Mouse (Mus musculus): ENCODE data around the gene Gzmn.
"Not testable (repeated sequence)": the region's sequence is repeated elsewhere in the genome, so short reads cannot be mapped to it uniquely, and the experiment has no call there.

Gene Gzmn

DNA sequence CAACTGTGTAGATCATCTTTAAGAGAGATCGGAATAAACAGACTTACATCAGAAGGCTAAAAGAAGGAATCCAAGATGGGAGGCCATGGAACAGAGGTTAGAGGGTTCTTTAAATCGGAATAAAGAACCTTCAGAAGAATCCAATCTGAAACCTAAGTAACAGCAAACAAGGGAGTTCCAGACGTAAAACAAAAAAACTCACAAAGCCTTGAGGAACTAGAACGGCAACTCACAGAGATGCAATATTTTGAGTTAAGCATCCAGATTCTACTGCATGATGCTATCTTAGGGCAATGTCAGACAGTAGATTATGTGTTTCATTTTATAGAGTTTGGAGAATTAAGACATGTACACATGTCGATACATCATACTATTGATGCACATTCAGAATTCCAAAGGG is at the start of gene Gzmn:
Gzmn (minus strand) TSS at position 101 of the 400 bp plus-strand sequence.
- DNase-seq = no peak

- no peak for DNase-seq
These were observed 36.9 kb upstream of the Gzmn start, which contains the start of gene Gzmf for GRCm38 (mm10) chr14:56211317-56211716. Gzmf (minus strand) TSS chr14:56211417.

DNA sequence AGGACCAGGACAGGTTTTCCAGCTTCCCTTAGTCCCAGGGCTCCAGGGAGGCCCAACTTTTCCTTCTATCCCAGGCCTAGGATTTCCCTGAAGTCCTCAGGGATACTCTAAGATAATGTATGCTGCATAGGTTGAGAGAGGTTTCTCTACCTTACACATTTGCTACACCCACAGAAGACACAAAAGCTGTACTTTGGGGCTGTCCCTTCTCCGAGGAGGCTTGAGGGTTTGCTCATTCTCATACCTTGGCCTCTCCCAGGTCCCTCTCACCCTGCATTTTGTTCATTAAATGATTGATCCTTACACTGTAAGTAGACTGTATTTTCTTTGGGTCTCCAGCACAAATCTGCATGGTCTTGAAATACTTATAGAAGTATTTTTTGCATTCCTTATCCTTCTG is 31.2 kb upstream of the Gzmn start:
- no peak for DNase-seq

- peak; percentile 17 for DNase-seq
These were observed 30.6 kb upstream of the Gzmn start for GRCm38 (mm10) chr14:56205021-56205420.

- peak; percentile 74 for DNase-seq
These were observed 29.6 kb upstream of the Gzmn start for GRCm38 (mm10) chr14:56203975-56204374.

- DNase-seq = no peak
These were observed 12.5 kb upstream of the Gzmn start for GRCm38 (mm10) chr14:56186946-56187345.

DNA sequence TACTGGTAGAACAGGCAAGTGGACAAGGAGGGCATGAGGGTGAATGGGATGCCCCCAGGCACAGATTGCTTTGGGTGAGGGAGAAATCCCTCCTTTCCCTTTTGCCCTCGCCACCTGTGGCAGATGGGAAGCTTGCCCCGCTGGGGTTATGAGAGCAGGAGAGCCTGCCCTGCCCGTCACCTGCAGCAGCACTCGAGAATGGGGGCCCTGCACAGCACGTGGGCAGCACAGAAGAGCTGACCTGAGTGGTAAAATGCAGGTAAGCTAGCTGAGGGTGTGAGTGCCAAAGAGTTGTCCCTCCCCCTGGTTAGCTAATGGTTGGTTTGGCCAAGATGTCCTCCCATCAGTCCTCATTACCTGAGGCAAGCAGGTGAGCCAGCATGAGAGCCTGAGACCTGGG is 12.1 kb upstream of the Gzmn start:
- DNase-seq = no peak

GRCm38 (mm10) chr14:56177651-56178050 is 3.3 kb upstream of the Gzmn start:
- peak; percentile 54 for DNase-seq

- DNase-seq = no peak
These were observed 1.0 kb downstream of the Gzmn start for GRCm38 (mm10) chr14:56173396-56173795.

DNA sequence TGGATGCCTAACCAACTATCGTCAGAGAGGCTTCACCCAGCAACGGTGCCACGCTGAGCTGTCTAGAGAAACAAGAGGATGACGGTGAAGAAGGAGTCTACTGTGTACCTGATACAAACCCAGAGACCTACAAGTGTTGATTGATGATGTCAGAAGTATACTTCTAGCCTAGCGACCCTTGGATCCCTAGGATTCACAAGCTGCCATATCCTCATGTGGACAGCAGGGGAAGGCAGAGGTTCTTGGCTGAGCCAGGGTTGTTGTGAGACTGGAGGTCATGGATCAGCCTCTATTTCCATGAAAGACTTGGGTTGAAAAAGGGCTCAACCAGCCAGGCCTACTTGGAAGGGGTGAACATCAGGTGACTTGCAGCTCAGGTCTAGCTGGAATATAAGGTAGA is 1.7 kb downstream of the Gzmn start:
- no peak for DNase-seq

GRCm38 (mm10) chr14:56168009-56168408 is 6.4 kb downstream of the Gzmn start:
- DNase-seq = no peak

DNA sequence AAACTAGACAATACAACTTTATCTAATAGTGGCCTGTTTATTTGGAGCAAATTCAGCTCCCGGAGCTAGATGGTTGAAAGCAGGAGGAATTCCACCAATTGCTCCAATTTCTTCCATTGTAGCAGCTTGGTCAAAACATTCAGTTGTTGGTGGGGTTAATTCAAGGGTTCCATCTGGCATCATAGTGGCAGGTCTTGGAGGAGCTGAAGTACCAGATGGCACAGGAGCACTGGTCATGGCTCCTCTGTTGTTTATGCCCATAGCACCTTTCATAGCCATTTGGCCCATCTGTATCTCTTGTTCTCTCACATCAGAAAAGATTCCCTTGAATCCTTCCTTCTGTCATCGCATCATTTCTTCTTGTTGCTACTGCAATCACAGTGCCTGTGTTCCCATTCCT is 12.3 kb downstream of the Gzmn start:
- DNase-seq = no peak

GRCm38 (mm10) chr14:56159479-56159878 is 14.9 kb downstream of the Gzmn start, which contains the start of gene Gzmg:
Gzmg (minus strand) TSS chr14:56159579.
- DNase-seq = not testable (repeated sequence)

DNA sequence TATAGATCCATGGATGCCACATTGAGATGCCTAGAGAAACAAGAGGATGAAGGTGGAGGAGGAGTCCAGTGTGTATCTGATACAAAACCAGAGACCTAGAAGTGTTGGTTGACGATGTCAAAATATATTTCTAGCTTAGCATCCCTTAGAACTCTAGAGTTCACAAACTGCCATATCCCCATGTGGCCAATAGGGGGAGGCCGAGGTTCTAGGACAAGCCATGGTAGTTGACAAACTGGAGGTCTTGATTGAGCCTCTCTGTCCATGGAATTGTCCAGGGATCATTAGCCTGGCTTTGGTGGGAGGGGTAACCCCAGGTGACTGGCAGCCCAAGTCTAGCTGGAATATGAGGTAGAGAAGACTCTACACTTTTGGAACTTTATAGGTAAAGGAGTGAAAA is 19.1 kb downstream of the Gzmn start:
- DNase-seq = no peak

- DNase-seq = not testable (repeated sequence)
These were observed 40.7 kb downstream of the Gzmn start for GRCm38 (mm10) chr14:56133675-56134074.

GRCm38 (mm10) chr14:56132508-56132907 is 41.9 kb downstream of the Gzmn start, which contains the start of gene Gzmd:
Gzmd (minus strand) TSS chr14:56132608.
- DNase-seq = not testable (repeated sequence)

GRCm38 (mm10) chr14:56128341-56128740 is 46.1 kb downstream of the Gzmn start:
- no peak for DNase-seq

GRCm38 (mm10) chr14:56123516-56123915 is 50.9 kb downstream of the Gzmn start:
- no peak for DNase-seq

DNA sequence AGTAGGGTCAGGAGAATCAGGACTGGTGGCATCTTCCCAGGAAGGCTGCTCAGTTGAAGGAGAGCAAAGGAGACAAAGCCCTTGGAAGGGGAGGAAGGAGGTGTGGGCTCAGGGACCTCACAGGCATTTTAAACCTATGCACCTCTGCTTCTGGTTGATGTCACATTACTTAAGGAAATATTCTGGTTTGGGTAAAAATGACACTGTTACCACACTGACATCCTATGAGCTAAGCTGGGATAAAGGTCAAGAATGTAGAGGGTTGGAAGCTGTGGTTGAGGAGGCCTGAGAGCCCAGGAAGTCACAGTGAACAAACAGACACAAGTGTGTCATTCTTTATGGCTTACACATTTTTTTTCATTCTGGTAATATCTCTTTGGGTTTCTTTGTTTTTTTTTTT is 53.9 kb downstream of the Gzmn start, which contains the start of gene Gzme:
Gzme (minus strand) TSS at position 101 of the 400 bp plus-strand sequence.
- DNase-seq = no peak

Data from kidney, adult 18-20 months (tissue).